Mouse (Mus musculus) neural tube, embryonic 12.5 days (tissue): ENCODE results near the gene Tarm1. TPM values are rescaled to one million over a fixed set of nuclear protein-coding genes. Genes with fewer than 3 reads are reported as not detected.

Experiments used
- polyA plus RNA-seq: library from polyadenylated mRNA; unstranded; fragments of >200 nt; fragmentation: Nextera tagmentation; extraction: Ambion mirVana; gene quantifications from 2 replicates; pipeline ENCODE4 v1.2.1, GENCODE M21; 2016

The Tarm1 gene
- polyA plus RNA-seq, 1 experiment from 2014 or later, result not detected

Other genes starting within 250 kb of the Tarm1 start
- 33.9 and 37.2 TPM in 2 replicates for gene Myadm, start 213.5 kb downstream of the Tarm1 start, polyA plus RNA-seq
- 0.24 and 0.25 TPM in 2 replicates for gene Prkcg, start 213.4 kb downstream of the Tarm1 start, polyA plus RNA-seq
- 2.3 and 3.8 TPM in 2 replicates for gene Cacng7, start 169.7 kb downstream of the Tarm1 start, polyA plus RNA-seq
- 7.1 and 8.2 TPM in 2 replicates for gene Cacng8, start 111.9 kb downstream of the Tarm1 start, polyA plus RNA-seq
- gene Cacng6, start 78.4 kb downstream of the Tarm1 start, polyA plus RNA-seq, result 1.5 and 1.9 TPM in 2 replicates
- gene Oscar, start 113.5 kb upstream of the Tarm1 start, polyA plus RNA-seq, result 0.24 and 0.29 TPM in 2 replicates
- gene Ndufa3, start 114.7 kb upstream of the Tarm1 start, polyA plus RNA-seq, result 368 and 375 TPM in 2 replicates
- gene Tfpt, start 127.3 kb upstream of the Tarm1 start, polyA plus RNA-seq, result 39.3 and 39.7 TPM in 2 replicates
- 126 TPM in 2 replicates for gene Prpf31, start 127.4 kb upstream of the Tarm1 start, polyA plus RNA-seq
- 58.2 and 58.3 TPM in 2 replicates for gene Cnot3, start 142.6 kb upstream of the Tarm1 start, polyA plus RNA-seq
- 23.4 and 25.7 TPM in 2 replicates for gene Leng1, start 163.2 kb upstream of the Tarm1 start, polyA plus RNA-seq
- gene Tmc4, start 174.9 kb upstream of the Tarm1 start, polyA plus RNA-seq, result 3.2 and 4.0 TPM in 2 replicates
- 225 and 226 TPM in 2 replicates for gene Tsen34, start 190.2 kb upstream of the Tarm1 start, polyA plus RNA-seq
- gene Mboat7, start 190.9 kb upstream of the Tarm1 start, polyA plus RNA-seq, result 44.3 and 47.5 TPM in 2 replicates
- 989 and 1,067 TPM in 2 replicates for gene Rps9, start 201.4 kb upstream of the Tarm1 start, polyA plus RNA-seq
- gene Pirb, start 217.8 kb upstream of the Tarm1 start, polyA plus RNA-seq, result 0.18 and 0.20 TPM in 2 replicates